Mouse (Mus musculus) fibroblast of lung, adult 2 months (primary cell): ENCODE measurements around the gene Olfr480.

ENCODE experiments used
- DNase-seq: peaks from one replicate; pipeline ENCODE4 v3.0.0-alpha.2; 2011; ENCODE audit warnings: low read depth

Gene Olfr480

DNA sequence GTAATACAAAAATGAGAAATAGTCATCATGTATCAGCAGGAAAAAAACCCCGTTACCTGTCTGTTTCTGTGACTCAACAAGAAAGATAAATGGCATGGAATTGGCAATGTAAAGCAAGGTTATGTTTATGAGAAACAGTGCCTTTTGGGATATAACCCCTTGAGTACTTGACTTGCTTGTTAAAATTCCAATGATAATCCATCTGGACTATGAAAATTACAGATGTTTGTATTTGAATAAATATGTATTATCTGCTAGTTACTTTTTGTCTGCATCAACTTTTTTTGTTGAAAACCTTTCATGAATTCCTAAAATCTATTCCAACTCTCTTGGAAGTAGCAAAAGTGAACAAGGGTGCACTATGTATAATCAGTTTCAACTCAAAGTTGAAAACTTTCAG is at the start of gene Olfr480:
TSS of gene Olfr480 (minus strand) at position 101 of the 400 bp plus-strand sequence.
- DNase-seq: no peak

DNA sequence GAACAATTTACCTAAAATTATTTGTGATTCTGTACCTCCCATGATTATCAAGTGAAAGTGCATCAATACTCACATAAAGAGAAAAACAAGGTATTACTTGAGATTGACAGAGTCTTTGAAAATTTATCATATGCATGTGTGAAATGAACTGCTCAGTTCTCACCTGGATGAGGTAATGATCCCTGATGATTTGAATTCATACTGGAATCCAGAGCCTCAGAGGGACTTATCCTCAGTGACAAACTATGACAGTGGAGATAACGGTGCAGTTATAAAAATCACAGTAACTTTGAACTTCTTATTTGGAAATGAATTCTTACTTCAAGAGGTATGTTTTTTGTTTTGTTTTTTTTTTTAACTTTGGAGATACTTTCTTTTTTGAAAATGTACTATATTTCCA is 33.4 kb upstream of the Olfr480 start, which contains the start of gene Olfr483:
TSS of gene Olfr483 (plus strand) at position 301 of the 400 bp plus-strand sequence.
- DNase-seq: no peak

DNA sequence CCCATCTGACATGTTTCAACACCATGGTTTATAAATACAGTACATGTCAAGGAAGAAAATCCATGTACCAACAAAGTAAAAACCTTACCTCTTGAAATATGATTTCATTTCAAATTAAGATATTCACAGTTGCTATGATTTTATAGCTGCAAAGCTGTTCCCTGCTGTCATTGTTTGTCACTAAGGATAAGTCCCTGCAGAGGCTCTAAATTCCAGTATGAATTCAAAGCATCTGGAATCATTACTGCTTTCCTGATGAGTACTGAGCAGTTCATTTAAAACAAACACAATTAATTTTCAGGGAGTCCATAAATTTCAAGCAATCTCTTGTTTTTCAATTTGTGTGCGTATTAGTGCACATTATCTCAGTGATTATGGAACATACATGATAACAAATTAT is 30.3 kb upstream of the Olfr480 start, which contains the start of gene Olfr482:
TSS of gene Olfr482 (minus strand) at position 101 of the 400 bp plus-strand sequence.
- DNase-seq: no peak

DNA sequence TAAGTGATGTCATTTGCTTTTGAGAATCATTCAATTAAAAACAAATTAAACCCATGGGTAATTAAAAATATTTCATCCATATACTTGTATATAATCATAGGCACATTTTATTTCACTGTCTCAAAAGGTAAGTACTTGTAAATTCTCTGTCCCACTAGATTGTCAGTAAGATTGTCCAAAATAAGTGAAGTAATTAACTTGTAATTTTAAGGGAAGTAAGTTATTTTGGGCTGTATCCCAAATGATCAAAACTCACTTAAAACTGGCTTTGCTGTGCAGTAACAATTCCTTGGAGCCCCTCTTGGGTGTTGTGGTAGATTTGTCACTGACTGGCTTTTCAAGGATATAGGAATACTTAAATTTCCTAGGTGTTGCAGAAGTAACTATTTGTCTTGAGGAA is 12.4 kb upstream of the Olfr480 start, which contains the start of gene Olfr481:
TSS of gene Olfr481 (plus strand) at position 301 of the 400 bp plus-strand sequence.
- no peak for DNase-seq

DNA sequence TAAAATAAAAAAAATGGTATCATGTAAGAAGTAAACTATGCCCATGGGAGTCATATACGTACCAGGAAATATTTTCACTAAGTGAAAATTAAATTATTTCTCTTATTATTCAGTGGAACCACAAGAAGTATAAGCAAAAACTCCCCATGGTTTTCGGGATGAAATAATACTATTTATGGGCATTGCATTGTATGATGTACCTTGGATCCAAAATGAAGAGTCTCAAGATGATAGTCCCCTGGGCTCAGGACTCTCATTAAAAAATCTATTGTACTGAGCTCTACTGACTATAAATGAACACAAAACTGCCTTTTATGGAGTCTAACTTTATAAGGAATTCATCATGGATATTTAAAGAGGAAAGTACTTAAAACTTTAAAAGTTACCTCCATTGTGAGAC is 16.8 kb downstream of the Olfr480 start, which contains the start of gene Olfr479:
TSS of gene Olfr479 (plus strand) at position 301 of the 400 bp plus-strand sequence.
- DNase-seq: no peak

DNA sequence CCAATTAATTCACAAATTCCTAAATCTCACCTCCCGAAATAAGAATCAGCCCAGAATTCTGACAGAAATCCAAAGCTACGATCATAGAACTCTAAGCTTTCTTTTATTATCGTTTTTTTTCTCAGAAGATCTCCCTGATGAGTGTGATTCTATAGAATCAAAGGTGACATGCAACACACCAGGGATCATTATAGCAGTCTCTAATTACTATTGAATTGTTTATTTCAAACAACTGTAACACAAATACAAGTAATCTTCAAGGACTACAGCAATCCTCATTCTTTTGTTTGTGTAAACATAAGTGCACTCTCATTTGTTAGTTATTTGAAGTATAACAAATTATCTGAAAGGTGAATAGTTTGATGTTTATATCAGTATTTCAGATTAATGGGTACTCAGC is 33.3 kb downstream of the Olfr480 start, which contains the start of gene Olfr478:
TSS of gene Olfr478 (minus strand) at position 101 of the 400 bp plus-strand sequence.
- DNase-seq: no peak
